Mouse (Mus musculus): ENCODE results near the gene Xxylt1. TPM values are rescaled to one million over a fixed set of nuclear protein-coding genes. Genes with fewer than 3 reads are reported as not detected.

Gene Xxylt1
- polyA plus RNA-seq, 1 experiment from 2014 or later: 11.7 TPM

- H3K4me1 ChIP-seq (ENCODE audit: control insufficient read depth, insufficient read depth, low read length): no peaks in the 10 kb centered on the region
- no peak overlapping the region for H3K27ac ChIP-seq (ENCODE audit: low read depth, low read length)
- no peaks in the 10 kb centered on the region for H3K36me3 ChIP-seq (ENCODE audit: control insufficient read depth, insufficient read depth, low read length)
- H3K27me3 ChIP-seq (ENCODE audit: control insufficient read depth, insufficient read depth, low read length): no peaks in the 10 kb centered on the region
- H3K4me3 ChIP-seq (ENCODE audit: low read depth, low read length): no peak overlapping the region
- H3K9ac ChIP-seq (ENCODE audit: low read length): no peak overlapping the region
- H3K4me2 ChIP-seq: no peak overlapping the region
- H3K9me3 ChIP-seq (ENCODE audit: control insufficient read depth, low read length): no peaks in the 10 kb centered on the region
- 77% methylated on average over 7 of the region's 7 CpGs for WGBS
- peak; percentile 71 for DNase-seq (ENCODE audit: low spot score, missing footprints)
- ATAC-seq (ENCODE audit: low FRiP score): no peak
Measured at GRCm38 (mm10) chr16:31052177-31052726, 29.0 kb downstream of the Xxylt1 start.

GRCm38 (mm10) chr16:31050701-31051100 lies 30.5 kb downstream of the Xxylt1 start:
- Histone ChIP-seq H3K27ac (ENCODE audit: low read depth, low read length) (no peak overlapping the region), H3K4me3 (ENCODE audit: low read depth, low read length) (no peak overlapping the region), H3K4me2 (no peak overlapping the region), H3K9ac (ENCODE audit: low read length) (no peak overlapping the region), H3K4me1 (ENCODE audit: control insufficient read depth, insufficient read depth, low read length) (0 out of 2 replicates have a peak, but pooled peaks cover 3% of the 10 kb centered on the region), H3K27me3 (ENCODE audit: control insufficient read depth, insufficient read depth, low read length) (no peaks in the 10 kb centered on the region), H3K36me3 (ENCODE audit: control insufficient read depth, insufficient read depth, low read length) (no peaks in the 10 kb centered on the region), H3K9me3 (ENCODE audit: control insufficient read depth, low read length) (no peaks in the 10 kb centered on the region)
- 87% methylated on average over 7 of the region's 7 CpGs for whole genome bisulfite sequencing
- no peak for DNase-seq (ENCODE audit: low spot score, missing footprints)
- no peak for ATAC-seq (ENCODE audit: low FRiP score)

- H3K27ac ChIP-seq (ENCODE audit: low read depth, low read length): no peak overlapping the region
- H3K9me3 ChIP-seq (ENCODE audit: control insufficient read depth, low read length): no peaks in the 10 kb centered on the region
- WGBS: 88% methylated on average over 6 of the region's 6 CpGs
- DNase-seq (ENCODE audit: low spot score, missing footprints): no peak
- no peaks in the 10 kb centered on the region for H3K27me3 ChIP-seq (ENCODE audit: control insufficient read depth, insufficient read depth, low read length)
- no peak overlapping the region for H3K4me3 ChIP-seq (ENCODE audit: low read depth, low read length)
- no peak overlapping the region for H3K4me2 ChIP-seq
- H3K36me3 ChIP-seq (ENCODE audit: control insufficient read depth, insufficient read depth, low read length): no peaks in the 10 kb centered on the region
- no peak overlapping the region for H3K9ac ChIP-seq (ENCODE audit: low read length)
- H3K4me1 ChIP-seq (ENCODE audit: control insufficient read depth, insufficient read depth, low read length): 0 out of 2 replicates have a peak, but pooled peaks cover 3% of the 10 kb centered on the region
- ATAC-seq (ENCODE audit: low FRiP score): no peak
Measured at GRCm38 (mm10) chr16:31048194-31048593, 33.0 kb downstream of the Xxylt1 start.

- ATAC-seq (ENCODE audit: low FRiP score) (no peak), DNase-seq (ENCODE audit: low spot score, missing footprints) (no peak)
- no peaks in the 10 kb centered on the region for H3K36me3 ChIP-seq (ENCODE audit: control insufficient read depth, insufficient read depth, low read length)
- H3K9ac ChIP-seq (ENCODE audit: low read length): no peak overlapping the region
- WGBS: 87% methylated on average over 10 of the region's 10 CpGs
- no peaks in the 10 kb centered on the region for H3K27me3 ChIP-seq (ENCODE audit: control insufficient read depth, insufficient read depth, low read length)
- H3K4me3 ChIP-seq (ENCODE audit: low read depth, low read length): no peak overlapping the region
- H3K4me2 ChIP-seq: no peak overlapping the region
- no peaks in the 10 kb centered on the region for H3K9me3 ChIP-seq (ENCODE audit: control insufficient read depth, low read length)
- 0 out of 2 replicates have a peak, but pooled peaks cover 3% of the 10 kb centered on the region for H3K4me1 ChIP-seq (ENCODE audit: control insufficient read depth, insufficient read depth, low read length)
- H3K27ac ChIP-seq (ENCODE audit: low read depth, low read length): no peak overlapping the region
Measured at GRCm38 (mm10) chr16:31047186-31047898, 33.9 kb downstream of the Xxylt1 start.

DNA sequence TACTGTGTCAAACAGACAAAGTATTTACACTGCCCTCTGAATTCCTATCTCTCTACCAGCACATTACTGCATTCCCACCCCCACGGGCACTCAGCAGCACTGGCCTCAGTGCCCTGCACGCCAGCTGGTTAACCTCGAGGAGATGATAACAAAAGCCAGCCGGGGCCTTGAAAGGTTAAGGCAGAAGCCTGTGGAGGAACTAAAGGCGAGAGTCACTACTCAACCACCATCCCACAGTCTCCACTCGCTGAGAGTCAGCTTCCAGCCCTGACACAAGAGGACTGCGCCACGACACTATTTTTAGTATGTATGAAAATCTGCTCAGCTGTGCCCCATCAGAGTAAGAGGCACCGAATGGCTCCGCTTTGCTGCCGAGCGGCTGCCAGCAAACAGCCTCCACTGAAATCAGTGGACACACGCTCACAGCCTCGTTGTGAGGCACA lies 35.0 kb downstream of the Xxylt1 start:
- WGBS: 79% methylated on average over 14 of the region's 14 CpGs
- H3K4me1 ChIP-seq (ENCODE audit: control insufficient read depth, insufficient read depth, low read length): 0 out of 2 replicates have a peak, but pooled peaks cover 3% of the 10 kb centered on the region
- H3K27me3 ChIP-seq (ENCODE audit: control insufficient read depth, insufficient read depth, low read length): no peaks in the 10 kb centered on the region
- ATAC-seq (ENCODE audit: low FRiP score): no peak
- H3K27ac ChIP-seq (ENCODE audit: low read depth, low read length): no peak overlapping the region
- H3K36me3 ChIP-seq (ENCODE audit: control insufficient read depth, insufficient read depth, low read length): no peaks in the 10 kb centered on the region
- no peak overlapping the region for H3K9ac ChIP-seq (ENCODE audit: low read length)
- H3K4me2 ChIP-seq: no peak overlapping the region
- DNase-seq (ENCODE audit: low spot score, missing footprints): no peak
- no peak overlapping the region for H3K4me3 ChIP-seq (ENCODE audit: low read depth, low read length)
- H3K9me3 ChIP-seq (ENCODE audit: control insufficient read depth, low read length): no peaks in the 10 kb centered on the region

DNA sequence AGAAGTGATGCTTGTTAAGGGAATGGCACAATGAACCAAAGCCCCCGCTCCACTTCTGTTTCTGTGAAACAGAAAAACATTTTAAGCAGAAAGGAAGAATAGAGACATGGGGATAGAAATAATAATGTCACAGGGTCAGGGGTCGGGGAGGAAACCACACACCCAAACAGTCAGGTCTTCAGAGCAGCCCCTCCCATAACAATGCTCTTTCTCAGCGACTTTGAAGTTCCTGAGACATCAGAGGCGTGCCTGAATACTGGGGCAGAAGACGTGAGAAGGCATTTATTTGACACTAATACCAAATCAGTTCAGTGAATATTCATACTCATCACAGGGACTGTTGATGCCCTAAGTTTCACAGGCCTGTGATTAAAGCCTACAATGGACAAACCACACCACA lies 36.0 kb downstream of the Xxylt1 start:
- ATAC-seq (ENCODE audit: low FRiP score) (no peak), DNase-seq (ENCODE audit: low spot score, missing footprints) (no peak)
- WGBS: 61% methylated on average over 5 of the region's 5 CpGs

DNA sequence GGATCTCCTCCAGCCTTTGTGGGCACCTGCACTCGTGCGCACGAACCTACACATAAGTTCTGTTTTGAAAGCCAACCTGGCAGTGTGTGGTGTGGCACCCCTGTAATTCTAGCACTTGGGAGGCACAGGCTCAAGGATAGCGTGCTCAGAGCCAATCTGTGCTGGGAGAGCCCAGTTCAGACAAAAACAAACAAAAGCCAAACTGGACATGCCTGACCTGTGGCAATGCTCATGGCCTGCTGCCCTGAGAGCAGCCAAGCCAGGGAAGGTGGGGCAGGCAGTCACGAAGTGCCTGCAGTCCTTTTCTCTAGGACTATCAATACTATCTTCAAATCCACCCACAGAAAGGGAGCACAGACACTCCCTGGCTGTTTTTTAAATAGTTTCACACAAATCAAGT lies 38.1 kb downstream of the Xxylt1 start:
- DNase-seq (ENCODE audit: low spot score, missing footprints): peak; percentile 49
- H3K36me3 ChIP-seq (ENCODE audit: control insufficient read depth, insufficient read depth, low read length): no peaks in the 10 kb centered on the region
- ATAC-seq (ENCODE audit: low FRiP score): no peak
- no peak overlapping the region for H3K27ac ChIP-seq (ENCODE audit: low read depth, low read length)
- no peak overlapping the region for H3K4me2 ChIP-seq
- no peak overlapping the region for H3K4me3 ChIP-seq (ENCODE audit: low read depth, low read length)
- no peaks in the 10 kb centered on the region for H3K9me3 ChIP-seq (ENCODE audit: control insufficient read depth, low read length)
- WGBS: 92% methylated on average over 5 of the region's 5 CpGs
- H3K4me1 ChIP-seq (ENCODE audit: control insufficient read depth, insufficient read depth, low read length): 0 out of 2 replicates have a peak, but pooled peaks cover 3% of the 10 kb centered on the region
- no peaks in the 10 kb centered on the region for H3K27me3 ChIP-seq (ENCODE audit: control insufficient read depth, insufficient read depth, low read length)
- no peak overlapping the region for H3K9ac ChIP-seq (ENCODE audit: low read length)

More for the DNA sequence above, 36.0 kb downstream of the Xxylt1 start:
- Histone ChIP-seq H3K27me3 (ENCODE audit: control insufficient read depth, insufficient read depth, low read length) (no peaks in the 10 kb centered on the region), H3K4me3 (ENCODE audit: low read depth, low read length) (no peak overlapping the region), H3K9ac (ENCODE audit: low read length) (no peak overlapping the region), H3K9me3 (ENCODE audit: control insufficient read depth, low read length) (no peaks in the 10 kb centered on the region), H3K36me3 (ENCODE audit: control insufficient read depth, insufficient read depth, low read length) (no peaks in the 10 kb centered on the region), H3K27ac (ENCODE audit: low read depth, low read length) (no peak overlapping the region), H3K4me2 (no peak overlapping the region), H3K4me1 (ENCODE audit: control insufficient read depth, insufficient read depth, low read length) (0 out of 2 replicates have a peak, but pooled peaks cover 3% of the 10 kb centered on the region)

GRCm38 (mm10) chr16:31041566-31041965 lies 39.7 kb downstream of the Xxylt1 start:
- Histone ChIP-seq H3K27me3 (ENCODE audit: control insufficient read depth, insufficient read depth, low read length) (no peaks in the 10 kb centered on the region), H3K4me2 (no peak overlapping the region), H3K4me1 (ENCODE audit: control insufficient read depth, insufficient read depth, low read length) (0 out of 2 replicates have a peak, but pooled peaks cover 3% of the 10 kb centered on the region), H3K9me3 (ENCODE audit: control insufficient read depth, low read length) (no peaks in the 10 kb centered on the region), H3K4me3 (ENCODE audit: low read depth, low read length) (no peak overlapping the region), H3K27ac (ENCODE audit: low read depth, low read length) (no peak overlapping the region), H3K9ac (ENCODE audit: low read length) (no peak overlapping the region), H3K36me3 (ENCODE audit: control insufficient read depth, insufficient read depth, low read length) (no peaks in the 10 kb centered on the region)
- 88% methylated on average over 2 of the region's 2 CpGs for WGBS
- DNase-seq (ENCODE audit: low spot score, missing footprints): no peak
- no peak for ATAC-seq (ENCODE audit: low FRiP score)

- no peaks in the 10 kb centered on the region for H3K36me3 ChIP-seq (ENCODE audit: control insufficient read depth, insufficient read depth, low read length)
- no peak overlapping the region for H3K9ac ChIP-seq (ENCODE audit: low read length)
- no peak overlapping the region for H3K27ac ChIP-seq (ENCODE audit: low read depth, low read length)
- 90% methylated on average over 9 of the region's 9 CpGs for WGBS
- H3K27me3 ChIP-seq (ENCODE audit: control insufficient read depth, insufficient read depth, low read length): no peaks in the 10 kb centered on the region
- no peak overlapping the region for H3K4me2 ChIP-seq
- DNase-seq (ENCODE audit: low spot score, missing footprints): no peak
- H3K9me3 ChIP-seq (ENCODE audit: control insufficient read depth, low read length): no peaks in the 10 kb centered on the region
- no peak overlapping the region for H3K4me3 ChIP-seq (ENCODE audit: low read depth, low read length)
- no peaks in the 10 kb centered on the region for H3K4me1 ChIP-seq (ENCODE audit: control insufficient read depth, insufficient read depth, low read length)
- no peak for ATAC-seq (ENCODE audit: low FRiP score)
Measured at GRCm38 (mm10) chr16:31039803-31040459, 41.3 kb downstream of the Xxylt1 start.
